Mouse (Mus musculus) limb, embryonic 15.5 days (tissue): ENCODE measurements around the gene Ube2d2b. TPM values are rescaled to one million over a fixed set of nuclear protein-coding genes. Genes with fewer than 3 reads are reported as not detected.

Source experiments
- ATAC-seq: fragments of 200-750 bp; cut with Nextera tagmentation; 2 replicates; pipeline ENCODE4 v1.8.0; 2017; ENCODE audit warnings: low read depth, moderate TSS enrichment; ENCODE audit not compliant: insufficient number of reproducible peaks, low FRiP score, low TSS enrichment
- H3K27ac ChIP-seq: fragments of 300-500 bp; sonication (generic); 2 replicates; pipeline ENCODE4 v1.5.1; 2015; ENCODE audit warnings: moderate library complexity, mild to moderate bottlenecking, inconsistent platforms
- H3K27me3 ChIP-seq: fragments of 300-500 bp; sonication (generic); 2 replicates; pipeline ENCODE4 v1.6.1; 2015; ENCODE audit warnings: inconsistent platforms
- H3K36me3 ChIP-seq: fragments of 300-500 bp; sonication (generic); 2 replicates; pipeline ENCODE4 v1.6.1; 2015; ENCODE audit warnings: inconsistent platforms
- H3K4me1 ChIP-seq: fragments of 300-500 bp; sonication (generic); 2 replicates; pipeline ENCODE4 v1.6.1; 2015; ENCODE audit warnings: inconsistent platforms
- H3K4me2 ChIP-seq: fragments of 300-500 bp; sonication (generic); 2 replicates; pipeline ENCODE4 v1.6.1; 2015; ENCODE audit warnings: mild to moderate bottlenecking, inconsistent platforms
- H3K4me3 ChIP-seq: fragments of 300-500 bp; sonication (generic); 2 replicates; pipeline ENCODE4 v1.5.1; 2015; ENCODE audit warnings: mild to moderate bottlenecking, inconsistent platforms
- H3K9ac ChIP-seq: fragments of 300-500 bp; sonication (generic); 2 replicates; pipeline ENCODE4 v1.6.1; 2015; ENCODE audit warnings: inconsistent platforms
- H3K9me3 ChIP-seq: fragments of 300-500 bp; sonication (generic); 2 replicates; pipeline ENCODE4 v1.6.1; 2016; ENCODE audit warnings: inconsistent platforms
- WGBS: fragments of 180-500 bp; shearing (Covaris S2); methylation state at CpG from one replicate; pipeline ENCODE4 v1.1.7; 2015; 5-methylcytosine and 5-hydroxymethylcytosine counted together
- polyA plus RNA-seq: library from polyadenylated mRNA; unstranded; fragments of >200 nt; fragmentation: Nextera tagmentation; extraction: Ambion mirVana; gene quantifications from 2 replicates; pipeline ENCODE4 v1.2.1, GENCODE M21; 2015

Ube2d2b gene
- polyA plus RNA-seq = 0.17 TPM in 1 of 2 replicates, not detected in the other

DNA sequence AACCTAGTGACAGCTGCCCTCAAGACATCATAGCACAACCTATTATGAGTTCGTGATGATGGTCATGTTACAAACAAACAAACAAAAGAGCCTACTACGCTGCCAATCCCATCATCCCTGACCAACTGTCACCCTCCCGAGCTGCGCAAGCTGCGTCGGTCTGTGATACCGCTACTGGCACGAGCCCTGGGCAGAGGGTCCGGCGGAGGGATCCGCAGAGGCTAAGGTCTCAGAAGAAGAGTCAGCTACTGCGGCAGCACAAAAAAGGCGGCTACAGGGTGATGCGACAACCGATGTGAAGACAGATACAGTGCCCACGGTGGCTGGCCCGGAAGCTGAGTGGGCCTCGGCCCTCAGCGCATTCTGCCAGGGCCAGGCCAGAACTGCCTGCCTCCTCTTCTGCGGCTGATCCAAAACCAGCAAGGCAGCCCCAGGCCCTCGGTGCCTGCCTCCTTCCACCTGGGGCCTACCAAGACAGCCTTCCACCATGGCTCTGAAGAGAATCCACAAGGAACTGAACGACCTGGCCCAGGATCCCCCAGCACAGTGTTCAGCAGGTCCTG is at the start of gene Ube2d2b:
TSS of gene Ube2d2b (plus strand) at position 102 of the 563 bp plus-strand sequence.
- Histone ChIP-seq H3K9ac (no peak within 1 kb of the TSS), H3K9me3 (peaks cover 6% of the 10 kb centered on the region; the same call in 1 of the 2 replicates), H3K4me3 (no peak within 1 kb of the TSS), H3K27me3 (no peaks in the 10 kb centered on the region), H3K4me2 (no peak within 1 kb of the TSS), H3K27ac (no peak within 1 kb of the TSS), H3K36me3 (peaks cover 13% of the 10 kb centered on the region), H3K4me1 (no peaks in the 10 kb centered on the region)
- ATAC-seq = no peak
- WGBS = 96% methylated on average over 22 of the region's 22 CpGs

DNA sequence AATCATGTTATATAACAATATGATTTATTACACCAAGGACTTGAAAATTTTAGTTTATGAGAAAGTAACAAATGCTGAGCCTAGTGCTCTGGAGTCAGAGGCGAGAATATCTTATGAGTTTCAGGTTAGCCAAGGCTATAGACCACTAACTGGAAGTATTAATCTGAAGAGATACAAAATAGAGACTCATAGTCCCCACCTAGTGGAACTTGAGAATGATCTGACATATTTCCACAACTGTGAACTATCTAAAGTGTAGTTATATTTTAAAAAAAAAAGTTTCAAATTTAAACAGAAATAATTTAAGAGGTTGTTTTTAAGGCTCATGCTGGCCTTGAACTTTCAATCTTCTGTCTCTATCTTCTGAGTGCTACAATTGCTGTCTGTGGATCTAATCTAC is 47.5 kb upstream of the Ube2d2b start:
- peaks cover 20% of the 10 kb centered on the region for H3K36me3 ChIP-seq
- H3K9ac ChIP-seq = no peak overlapping the region
- no peak for ATAC-seq
- H3K4me2 ChIP-seq = no peak overlapping the region
- no peaks in the 10 kb centered on the region for H3K27me3 ChIP-seq
- 88% methylated on average over 1 of the region's 1 CpGs for WGBS
- H3K9me3 ChIP-seq = no peaks in the 10 kb centered on the region
- no peak overlapping the region for H3K27ac ChIP-seq
- H3K4me1 ChIP-seq = no peaks in the 10 kb centered on the region
- no peak overlapping the region for H3K4me3 ChIP-seq

DNA sequence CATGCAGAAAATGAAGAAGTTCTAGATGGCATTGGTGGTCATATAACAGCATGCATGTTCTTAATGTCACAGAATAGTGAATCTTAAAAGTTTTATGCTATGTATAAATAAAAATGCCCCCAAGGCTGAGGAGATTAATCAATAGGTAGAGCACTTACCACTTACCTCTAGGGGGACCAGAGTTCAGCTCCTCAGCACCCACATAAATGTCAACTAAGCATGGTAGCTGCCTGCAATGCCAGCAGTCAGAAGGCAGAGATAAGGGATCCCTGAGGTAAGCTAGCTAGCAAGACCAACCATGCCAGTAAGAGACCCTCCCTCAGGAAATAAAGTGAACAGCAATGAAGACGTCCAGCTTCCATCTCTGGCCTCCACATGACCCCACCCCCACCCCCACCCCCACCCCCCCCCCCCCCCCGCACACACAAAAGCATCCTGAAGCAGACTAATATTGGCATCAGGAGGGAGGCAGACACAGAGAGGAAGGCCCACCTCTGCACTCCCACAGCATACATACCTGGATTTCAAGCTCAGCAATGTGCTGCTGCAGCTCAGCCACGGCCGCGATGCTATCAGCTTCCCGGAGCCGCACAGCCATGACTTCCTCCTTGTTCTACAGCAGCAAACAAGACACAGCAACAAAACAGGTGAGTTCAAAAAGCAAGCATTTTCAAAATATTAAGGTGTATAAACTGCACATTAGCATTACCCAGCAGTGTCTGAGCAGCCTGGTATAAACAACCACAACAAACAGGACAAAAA is 42.0 kb upstream of the Ube2d2b start:
- no peak overlapping the region for H3K27ac ChIP-seq
- no peaks in the 10 kb centered on the region for H3K27me3 ChIP-seq
- H3K9ac ChIP-seq = no peak overlapping the region
- no peaks in the 10 kb centered on the region for H3K9me3 ChIP-seq
- no peak for ATAC-seq
- 85% methylated on average over 6 of the region's 7 CpGs for WGBS
- H3K4me2 ChIP-seq = no peak overlapping the region
- peaks cover 21% of the 10 kb centered on the region for H3K36me3 ChIP-seq
- H3K4me1 ChIP-seq = no peaks in the 10 kb centered on the region
- no peak overlapping the region for H3K4me3 ChIP-seq

DNA sequence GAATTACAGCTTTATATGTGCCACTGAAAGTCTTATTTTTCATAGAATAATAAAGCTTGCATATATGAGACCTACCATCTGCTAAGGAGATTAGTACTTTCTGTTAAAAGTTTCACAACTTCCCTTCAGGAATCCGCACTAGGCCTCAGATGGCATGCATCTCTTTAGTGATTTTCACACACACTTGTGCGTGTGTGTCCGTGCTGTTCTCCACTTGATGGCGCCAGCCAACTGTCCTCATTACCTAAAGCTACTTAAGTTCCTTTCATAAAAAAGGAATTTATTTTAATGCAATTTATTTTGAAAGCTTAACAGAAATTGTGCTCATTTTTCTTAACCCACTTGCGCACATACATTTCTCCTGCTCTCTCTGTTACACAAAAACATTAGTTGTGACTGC is 40.4 kb upstream of the Ube2d2b start:
- no peaks in the 10 kb centered on the region for H3K9me3 ChIP-seq
- H3K4me3 ChIP-seq = no peak overlapping the region
- no peaks in the 10 kb centered on the region for H3K27me3 ChIP-seq
- no peak for ATAC-seq
- no peaks in the 10 kb centered on the region for H3K4me1 ChIP-seq
- H3K27ac ChIP-seq = no peak overlapping the region
- no peak overlapping the region for H3K4me2 ChIP-seq
- WGBS = 63% methylated on average over 5 of the region's 5 CpGs
- H3K9ac ChIP-seq = no peak overlapping the region
- H3K36me3 ChIP-seq = peaks cover 16% of the 10 kb centered on the region

DNA sequence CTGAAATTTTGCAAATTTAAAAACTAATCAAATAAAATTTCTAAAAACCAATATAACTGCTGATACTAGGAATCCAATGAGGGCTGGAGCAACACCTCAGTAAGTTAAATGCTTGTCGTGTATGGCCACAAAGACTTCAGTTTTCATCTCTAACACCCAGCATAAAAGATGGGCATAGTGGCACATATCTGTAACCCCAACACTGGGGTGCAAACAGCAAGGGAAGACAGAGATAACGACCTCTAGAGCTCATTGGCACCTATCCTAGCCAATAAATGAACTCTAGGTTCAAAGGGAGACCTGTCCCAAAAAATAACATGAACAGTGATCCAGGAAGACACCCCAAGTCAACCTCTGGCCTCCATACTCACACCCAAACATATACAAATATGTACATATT is 37.9 kb upstream of the Ube2d2b start:
- H3K9me3 ChIP-seq = no peaks in the 10 kb centered on the region
- ATAC-seq = no peak
- H3K27me3 ChIP-seq = no peaks in the 10 kb centered on the region
- no peaks in the 10 kb centered on the region for H3K4me1 ChIP-seq
- 81% methylated on average over 2 of the region's 2 CpGs for WGBS
- H3K4me3 ChIP-seq = no peak overlapping the region
- H3K36me3 ChIP-seq = peaks cover 16% of the 10 kb centered on the region; the same call in 1 of the 2 replicates
- no peak overlapping the region for H3K4me2 ChIP-seq
- H3K9ac ChIP-seq = no peak overlapping the region
- H3K27ac ChIP-seq = no peak overlapping the region

DNA sequence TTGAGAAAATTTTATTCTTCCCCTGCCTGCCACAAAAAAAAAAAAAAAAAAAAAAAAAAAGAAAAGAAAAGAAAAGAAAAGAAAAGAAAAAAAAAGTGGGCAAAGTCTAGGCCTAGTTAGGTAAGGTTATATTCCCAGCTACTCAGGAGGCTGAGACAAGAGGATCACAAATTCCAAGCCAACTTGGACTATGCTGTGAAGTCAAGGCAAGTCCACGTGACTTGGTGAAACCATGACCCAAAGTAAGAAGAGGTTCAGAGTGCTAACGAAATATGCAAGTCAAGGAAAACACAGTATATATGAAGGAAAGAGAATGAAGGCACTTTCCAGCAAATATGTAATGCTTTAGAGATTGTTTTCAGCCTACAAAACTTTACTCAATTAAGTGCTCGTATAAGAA is 37.4 kb upstream of the Ube2d2b start:
- H3K9ac ChIP-seq = no peak overlapping the region
- no peaks in the 10 kb centered on the region for H3K4me1 ChIP-seq
- H3K36me3 ChIP-seq = peaks cover 16% of the 10 kb centered on the region; the same call in 1 of the 2 replicates
- no peaks in the 10 kb centered on the region for H3K27me3 ChIP-seq
- H3K27ac ChIP-seq = no peak overlapping the region
- H3K4me3 ChIP-seq = no peak overlapping the region
- no peak overlapping the region for H3K4me2 ChIP-seq
- WGBS = 91% methylated on average over 3 of the region's 3 CpGs
- ATAC-seq = no peak
- no peaks in the 10 kb centered on the region for H3K9me3 ChIP-seq

DNA sequence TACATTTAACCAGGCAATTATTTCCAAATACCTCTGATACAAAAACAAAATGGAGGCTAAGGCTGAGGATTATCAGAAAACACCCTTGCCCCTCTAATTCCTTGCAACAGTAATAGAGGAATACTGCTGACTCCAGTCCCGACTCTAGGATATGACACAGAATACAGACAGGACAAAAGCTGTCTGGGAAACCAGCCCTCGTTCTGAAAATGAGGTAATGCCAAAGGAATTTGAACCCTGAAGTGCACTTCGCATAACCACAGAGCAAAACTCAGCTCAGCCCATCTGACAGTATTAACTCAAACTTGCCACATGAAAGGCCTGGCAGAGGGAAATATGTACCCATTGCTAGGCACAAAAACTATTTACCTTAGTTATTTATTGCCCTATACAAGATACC is 36.6 kb upstream of the Ube2d2b start:
- no peak overlapping the region for H3K27ac ChIP-seq
- peaks cover 23% of the 10 kb centered on the region; the same call in 1 of the 2 replicates for H3K36me3 ChIP-seq
- no peak for ATAC-seq
- no peak overlapping the region for H3K4me2 ChIP-seq
- H3K9ac ChIP-seq = no peak overlapping the region
- H3K4me1 ChIP-seq = no peaks in the 10 kb centered on the region
- no peak overlapping the region for H3K4me3 ChIP-seq
- no peaks in the 10 kb centered on the region for H3K9me3 ChIP-seq
- WGBS = 25% methylated on average over 3 of the region's 3 CpGs
- no peaks in the 10 kb centered on the region for H3K27me3 ChIP-seq

DNA sequence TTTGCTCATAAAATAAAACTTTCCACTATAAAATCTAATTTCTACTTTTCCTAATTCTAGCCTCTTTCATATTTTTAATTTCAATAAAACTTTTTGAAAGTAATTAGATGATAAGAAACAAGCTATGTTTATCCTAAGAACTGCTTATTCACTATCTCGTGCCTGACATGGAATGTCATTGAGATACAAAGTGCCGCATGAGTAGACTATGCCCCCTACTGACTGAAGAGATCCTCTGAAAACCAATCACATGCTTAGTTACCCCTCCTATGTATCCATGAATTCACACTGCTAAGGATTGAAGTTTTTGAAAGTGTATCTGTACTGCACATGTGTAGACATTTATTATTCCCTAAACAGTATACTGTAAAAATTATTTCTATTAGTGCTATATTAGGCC is 36.0 kb upstream of the Ube2d2b start:
- ATAC-seq = no peak
- 53% methylated on average over 2 of the region's 2 CpGs for WGBS
- no peak overlapping the region for H3K4me2 ChIP-seq
- H3K27me3 ChIP-seq = no peaks in the 10 kb centered on the region
- no peak overlapping the region for H3K9ac ChIP-seq
- peaks cover 29% of the 10 kb centered on the region; the same call in 1 of the 2 replicates for H3K36me3 ChIP-seq
- no peak overlapping the region for H3K27ac ChIP-seq
- no peak overlapping the region for H3K4me3 ChIP-seq
- H3K9me3 ChIP-seq = no peaks in the 10 kb centered on the region
- no peaks in the 10 kb centered on the region for H3K4me1 ChIP-seq

DNA sequence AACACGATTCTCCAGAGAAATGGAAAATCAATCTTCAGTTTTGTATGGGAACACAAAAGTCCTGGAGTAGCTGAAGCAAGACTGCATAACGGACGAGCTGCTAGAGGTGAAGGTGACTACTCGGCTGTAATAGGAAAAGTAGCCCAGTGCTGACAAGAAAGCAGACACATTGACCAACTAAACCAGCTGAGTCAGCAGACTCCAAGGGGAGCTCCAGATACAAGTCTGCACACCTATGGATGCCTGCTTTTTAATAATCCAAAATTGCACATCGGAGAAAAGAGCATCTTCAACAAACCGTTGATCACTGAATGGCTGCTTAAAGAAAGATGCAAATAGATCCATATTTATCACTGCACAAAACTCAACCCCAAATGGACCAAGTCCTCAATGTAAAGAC is 31.6 kb upstream of the Ube2d2b start:
- H3K27ac ChIP-seq = no peak overlapping the region
- H3K4me3 ChIP-seq = no peak overlapping the region
- no peaks in the 10 kb centered on the region for H3K27me3 ChIP-seq
- H3K4me2 ChIP-seq = no peak overlapping the region
- 96% methylated on average over 6 of the region's 6 CpGs for WGBS
- no peak for ATAC-seq
- H3K9ac ChIP-seq = no peak overlapping the region
- H3K9me3 ChIP-seq = no peaks in the 10 kb centered on the region
- H3K36me3 ChIP-seq = peaks cover 29% of the 10 kb centered on the region; the same call in 1 of the 2 replicates
- H3K4me1 ChIP-seq = no peaks in the 10 kb centered on the region

DNA sequence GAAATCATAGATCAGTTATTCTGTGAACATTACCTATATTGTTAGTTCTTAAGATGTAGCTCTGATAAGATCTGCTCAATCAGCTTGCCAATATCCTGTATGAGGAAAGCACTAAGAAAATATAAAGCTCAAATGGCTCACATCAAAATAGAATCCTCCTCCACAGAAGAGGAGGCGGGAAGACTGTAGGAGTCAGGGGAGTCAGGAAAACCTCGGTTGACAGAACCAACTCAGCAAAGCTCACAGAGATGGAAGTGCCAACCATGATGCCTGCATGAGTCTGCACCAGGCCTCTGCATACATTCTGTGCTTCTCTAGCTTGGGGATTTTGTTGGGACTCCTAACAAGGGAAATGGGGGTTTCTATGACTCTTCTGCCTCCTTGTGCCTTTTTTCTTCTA is 28.7 kb upstream of the Ube2d2b start:
- Histone ChIP-seq H3K4me3 (no peak overlapping the region), H3K9ac (no peak overlapping the region), H3K27ac (no peak overlapping the region), H3K36me3 (peaks cover 19% of the 10 kb centered on the region; the same call in 1 of the 2 replicates), H3K4me2 (no peak overlapping the region), H3K9me3 (no peaks in the 10 kb centered on the region), H3K4me1 (no peaks in the 10 kb centered on the region), H3K27me3 (no peaks in the 10 kb centered on the region)
- ATAC-seq = no peak
- 88% methylated on average over 2 of the region's 2 CpGs for WGBS

DNA sequence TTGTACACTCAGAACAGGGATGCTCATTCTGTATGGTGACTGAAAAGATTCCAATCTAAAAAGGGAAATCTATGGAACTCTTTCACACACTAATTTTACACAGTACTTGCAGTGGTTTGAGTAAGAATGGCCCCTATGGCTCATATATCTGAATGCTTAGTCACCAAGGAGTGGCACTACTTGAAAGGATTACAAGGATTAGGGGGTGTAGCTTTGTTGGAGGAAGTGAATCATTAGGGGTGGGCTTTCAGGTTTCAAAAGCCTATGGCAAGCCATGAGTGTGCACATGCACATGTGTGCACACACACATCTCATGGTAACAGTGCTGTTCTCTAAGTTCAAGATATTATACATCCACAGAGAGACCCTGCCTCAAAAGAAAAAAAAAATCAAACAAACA is 27.3 kb upstream of the Ube2d2b start:
- no peaks in the 10 kb centered on the region for H3K9me3 ChIP-seq
- no peaks in the 10 kb centered on the region for H3K4me1 ChIP-seq
- H3K9ac ChIP-seq = no peak overlapping the region
- no peak overlapping the region for H3K4me2 ChIP-seq
- no peaks in the 10 kb centered on the region for H3K27me3 ChIP-seq
- no peak overlapping the region for H3K27ac ChIP-seq
- H3K36me3 ChIP-seq = peaks cover 12% of the 10 kb centered on the region; the same call in 1 of the 2 replicates
- no peak overlapping the region for H3K4me3 ChIP-seq
- ATAC-seq = no peak

DNA sequence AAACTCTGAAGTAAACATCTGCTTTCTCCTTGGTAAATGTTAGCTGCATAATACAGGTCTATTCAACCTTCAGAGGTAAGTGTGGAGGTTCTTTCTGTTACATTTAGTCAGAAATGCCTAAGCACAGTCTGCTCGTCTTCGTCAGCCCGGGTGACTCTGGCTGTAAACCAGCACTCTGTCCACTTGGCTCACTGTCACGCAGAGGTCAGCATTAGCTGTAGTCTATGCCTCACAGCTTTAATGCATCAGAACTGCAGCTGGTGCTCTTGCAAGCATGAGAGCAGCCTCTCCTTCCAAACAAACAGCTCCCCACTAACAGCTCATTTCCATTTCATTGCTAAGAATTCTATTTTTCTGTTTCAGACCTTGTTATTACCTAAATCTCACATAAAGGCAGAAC is 22.4 kb upstream of the Ube2d2b start:
- H3K9me3 ChIP-seq = no peaks in the 10 kb centered on the region
- 78% methylated on average over 4 of the region's 4 CpGs for WGBS

More for the DNA sequence above, 22.4 kb upstream of the Ube2d2b start:
- Histone ChIP-seq H3K27ac (no peak overlapping the region), H3K36me3 (peaks cover 7% of the 10 kb centered on the region), H3K4me1 (no peaks in the 10 kb centered on the region), H3K9ac (no peak overlapping the region), H3K4me2 (no peak overlapping the region), H3K27me3 (no peaks in the 10 kb centered on the region), H3K4me3 (no peak overlapping the region)
- no peak for ATAC-seq
